Mouse (Mus musculus) midbrain, embryonic 15.5 days (tissue): Measurements from ENCODE around the gene Ank2. TPM values are rescaled to one million over a fixed set of nuclear protein-coding genes. Genes with fewer than 3 reads are reported as not detected.

ENCODE experiments used
- ATAC-seq: fragments of 200-750 bp; cut with Nextera tagmentation; replicated peaks from 2 replicates; pipeline ENCODE4 v1.8.0; 2017; ENCODE audit warnings: moderate TSS enrichment
- H3K27ac ChIP-seq: fragments of 300-500 bp; sonication (generic); 2 replicates; pipeline ENCODE4 v1.5.1; 2015; ENCODE audit warnings: mild to moderate bottlenecking, inconsistent platforms
- H3K27me3 ChIP-seq: fragments of 300-500 bp; sonication (generic); replicated peaks from 2 replicates; pipeline ENCODE4 v1.6.1; 2015; ENCODE audit warnings: inconsistent platforms
- H3K36me3 ChIP-seq: fragments of 300-500 bp; sonication (generic); replicated peaks from 2 replicates; pipeline ENCODE4 v1.6.1; 2015; ENCODE audit warnings: inconsistent platforms
- H3K4me1 ChIP-seq: fragments of 300-500 bp; sonication (generic); 2 replicates; pipeline ENCODE4 v1.6.1; 2015; ENCODE audit warnings: inconsistent platforms
- H3K4me2 ChIP-seq: fragments of 300-500 bp; sonication (generic); 2 replicates; pipeline ENCODE4 v1.6.1; 2015; ENCODE audit warnings: inconsistent platforms, mild to moderate bottlenecking, moderate library complexity
- H3K4me3 ChIP-seq: fragments of 300-500 bp; sonication (generic); 2 replicates; pipeline ENCODE4 v1.5.1; 2015; ENCODE audit warnings: mild to moderate bottlenecking, inconsistent platforms
- H3K9ac ChIP-seq: fragments of 300-500 bp; sonication (generic); 2 replicates; pipeline ENCODE4 v1.6.1; 2015; ENCODE audit warnings: mild to moderate bottlenecking, inconsistent platforms
- H3K9me3 ChIP-seq: fragments of 300-500 bp; sonication (generic); 2 replicates; pipeline ENCODE4 v1.6.1; 2016; ENCODE audit warnings: inconsistent platforms
- WGBS: fragments of 180-500 bp; shearing (Covaris S2); methylation state at CpG from one replicate; pipeline ENCODE4 v1.1.7; 2015; ENCODE audit warnings: mixed read lengths; 5-methylcytosine and 5-hydroxymethylcytosine counted together
- polyA plus RNA-seq: library from polyadenylated mRNA; unstranded; fragments of >200 nt; fragmentation: Nextera tagmentation; extraction: Ambion mirVana; gene quantifications from 2 replicates; pipeline ENCODE4 v1.2.1, GENCODE M21; 2015

The Ank2 gene
- polyA plus RNA-seq, 1 experiment from 2014 or later: 216 TPM

DNA sequence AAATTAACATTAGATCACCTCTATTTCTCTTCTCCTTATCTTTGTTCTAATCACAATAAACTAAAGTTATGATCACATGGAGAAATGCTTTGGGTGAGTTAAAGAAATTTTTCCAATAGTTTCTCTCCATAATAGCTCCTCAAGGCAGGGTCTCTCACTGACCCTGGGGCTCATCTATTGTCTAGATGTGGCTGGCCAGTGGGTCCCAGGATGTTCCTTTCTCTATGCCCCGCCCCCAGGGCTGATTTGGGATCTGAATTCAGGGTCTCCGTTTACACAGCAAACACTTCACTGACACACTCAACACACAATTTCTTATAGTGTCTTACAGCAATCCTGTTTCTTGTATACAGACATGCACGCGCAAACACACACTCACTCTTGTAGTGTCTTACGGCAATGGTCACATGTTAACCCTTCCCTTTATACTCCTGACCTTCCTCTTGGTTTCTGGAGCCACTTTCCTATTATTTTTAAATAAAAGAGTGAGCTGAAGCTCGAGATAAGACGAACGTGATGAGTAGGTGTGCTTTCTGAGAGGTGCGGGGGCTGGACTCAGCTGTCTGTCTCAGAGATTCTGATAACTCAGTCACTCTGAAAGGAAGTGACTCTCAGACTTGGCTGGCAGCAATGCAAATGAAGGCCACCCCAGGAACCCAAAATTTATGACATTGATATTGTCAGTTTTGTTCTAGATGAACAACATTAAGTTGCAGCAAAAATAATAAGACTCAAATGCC, 204.4 kb downstream of the Ank2 start:
- no peaks in the 10 kb centered on the region for H3K27me3 ChIP-seq
- H3K9ac ChIP-seq: no peak overlapping the region
- peaks cover 34% of the 10 kb centered on the region for H3K4me1 ChIP-seq
- no peaks in the 10 kb centered on the region for H3K9me3 ChIP-seq
- peak overlapping the region; percentile 75 for H3K27ac ChIP-seq
- peak overlapping the region; percentile 11; the same call in 1 of the 2 replicates for H3K4me2 ChIP-seq
- 57% methylated on average over 9 of the region's 9 CpGs for WGBS
- no peak for ATAC-seq
- no peaks in the 10 kb centered on the region for H3K36me3 ChIP-seq
- H3K4me3 ChIP-seq: no peak overlapping the region

DNA sequence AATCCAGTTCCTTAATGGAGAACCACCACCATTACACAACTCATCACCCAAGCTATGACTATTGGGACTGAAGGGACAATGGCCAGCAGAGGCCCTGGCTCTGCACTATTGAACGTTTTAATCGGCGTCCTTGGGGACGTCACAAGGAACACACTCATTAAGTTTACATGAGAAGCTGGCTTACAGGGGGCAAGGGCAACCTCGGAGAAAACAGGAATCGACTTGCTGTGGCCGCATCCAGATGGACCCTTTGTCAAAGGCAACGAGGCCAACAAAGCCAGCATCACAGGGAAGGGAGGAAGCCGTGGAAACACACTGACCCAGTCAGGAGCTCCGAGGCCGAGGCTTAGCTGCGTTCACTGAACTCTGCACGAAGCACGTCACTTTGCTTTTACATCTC, 205.1 kb downstream of the Ank2 start:
- Histone ChIP-seq H3K4me1 (peaks cover 39% of the 10 kb centered on the region), H3K9me3 (no peaks in the 10 kb centered on the region), H3K4me2 (peak overlapping the region; percentile 11; the same call in 1 of the 2 replicates), H3K9ac (no peak overlapping the region), H3K4me3 (no peak overlapping the region), H3K27me3 (no peaks in the 10 kb centered on the region), H3K36me3 (no peaks in the 10 kb centered on the region), H3K27ac (peak overlapping the region; percentile 75)
- peak; percentile 64 for ATAC-seq
- whole genome bisulfite sequencing: 16% methylated on average over 14 of the region's 14 CpGs

DNA sequence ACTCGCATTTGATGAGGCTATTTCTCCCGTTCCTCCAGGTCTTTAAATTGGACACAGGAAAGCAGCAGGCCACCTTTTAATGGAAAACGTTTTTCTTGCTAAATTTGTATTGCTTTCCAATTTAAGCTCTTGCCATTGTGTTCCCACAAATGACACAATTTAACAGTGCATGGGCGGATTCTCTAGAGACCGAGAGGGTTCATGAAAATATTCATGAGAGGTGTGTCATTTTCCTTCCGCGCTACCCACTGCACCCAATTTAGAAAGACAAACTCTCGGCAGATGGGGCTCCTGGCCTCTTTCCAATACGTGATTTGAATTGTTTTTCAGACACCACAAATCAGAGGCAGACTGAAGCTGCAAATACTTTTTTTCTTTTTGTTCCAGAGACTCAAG, 205.7 kb downstream of the Ank2 start:
- Histone ChIP-seq H3K4me3 (no peak overlapping the region), H3K4me2 (0 out of 2 replicates have a peak overlapping the region, but pooled peaks have one; percentile 11), H3K9me3 (no peaks in the 10 kb centered on the region), H3K9ac (no peak overlapping the region), H3K27me3 (no peaks in the 10 kb centered on the region), H3K36me3 (no peaks in the 10 kb centered on the region), H3K27ac (peak overlapping the region; percentile 75), H3K4me1 (peaks cover 42% of the 10 kb centered on the region)
- peak; percentile 41; the same call in 1 of the 2 replicates for ATAC-seq
- WGBS: 25% methylated on average over 9 of the region's 9 CpGs

DNA sequence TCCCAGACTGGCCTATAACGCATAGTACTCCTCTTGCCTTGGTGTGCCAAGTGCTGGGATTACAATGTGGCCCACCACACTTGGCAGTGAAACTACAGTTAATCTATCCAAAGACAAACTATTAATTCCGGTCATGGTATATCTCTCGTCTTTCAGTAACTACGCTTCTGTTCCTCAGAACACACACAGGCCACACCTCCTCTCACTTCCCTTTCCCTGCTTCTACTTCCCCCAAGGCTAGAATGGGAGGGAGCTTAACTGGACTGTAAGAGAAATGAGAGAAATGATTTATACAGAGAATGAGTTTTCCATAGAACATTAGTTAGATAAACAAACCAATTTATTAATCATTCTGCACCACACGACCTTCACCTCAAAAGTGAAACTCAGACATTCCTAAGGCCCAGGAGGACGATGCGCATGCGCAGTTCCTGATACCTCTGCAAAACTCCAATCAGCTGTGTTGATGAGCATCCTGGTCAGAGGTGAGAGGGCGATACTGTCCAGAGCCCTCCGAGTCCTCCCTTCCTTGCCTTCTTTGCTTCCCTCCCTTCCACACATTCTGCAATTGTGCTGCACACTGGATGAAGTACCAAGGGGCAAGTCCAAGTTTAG, 206.2 kb downstream of the Ank2 start:
- Histone ChIP-seq H3K9ac (no peak overlapping the region), H3K4me3 (no peak overlapping the region), H3K4me2 (no peak overlapping the region), H3K27ac (peak overlapping the region; percentile 75), H3K9me3 (no peaks in the 10 kb centered on the region), H3K27me3 (no peaks in the 10 kb centered on the region), H3K4me1 (peaks cover 42% of the 10 kb centered on the region), H3K36me3 (no peaks in the 10 kb centered on the region)
- WGBS: 79% methylated on average over 10 of the region's 10 CpGs
- ATAC-seq: peak; percentile 26; the same call in 1 of the 2 replicates

DNA sequence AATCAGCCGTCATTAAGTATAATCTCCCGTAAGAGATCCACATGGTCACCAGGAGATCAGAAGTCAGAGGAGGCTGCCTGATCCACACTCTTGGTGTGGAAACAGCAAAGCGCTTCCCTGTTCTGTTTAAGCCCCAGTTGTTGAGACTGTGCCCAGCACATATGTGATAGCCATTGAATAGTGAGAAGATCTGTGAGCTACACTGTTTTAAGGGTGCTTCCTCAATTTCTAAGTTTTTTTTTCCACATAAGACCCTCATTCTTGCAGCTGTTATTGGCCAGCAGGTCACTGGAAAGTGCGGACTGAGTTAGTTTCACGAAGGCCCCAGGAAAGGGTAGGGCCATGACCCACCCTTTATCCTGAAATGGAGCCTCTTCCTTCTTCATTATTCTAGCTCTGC, 216.9 kb downstream of the Ank2 start:
- no peaks in the 10 kb centered on the region for H3K9me3 ChIP-seq
- no peak overlapping the region for H3K9ac ChIP-seq
- no peak overlapping the region for H3K4me3 ChIP-seq
- 93% methylated on average over 5 of the region's 5 CpGs for WGBS
- no peak overlapping the region for H3K4me2 ChIP-seq
- H3K27me3 ChIP-seq: no peaks in the 10 kb centered on the region
- no peaks in the 10 kb centered on the region for H3K4me1 ChIP-seq
- H3K27ac ChIP-seq: no peak overlapping the region
- H3K36me3 ChIP-seq: no peaks in the 10 kb centered on the region
- no peak for ATAC-seq

DNA sequence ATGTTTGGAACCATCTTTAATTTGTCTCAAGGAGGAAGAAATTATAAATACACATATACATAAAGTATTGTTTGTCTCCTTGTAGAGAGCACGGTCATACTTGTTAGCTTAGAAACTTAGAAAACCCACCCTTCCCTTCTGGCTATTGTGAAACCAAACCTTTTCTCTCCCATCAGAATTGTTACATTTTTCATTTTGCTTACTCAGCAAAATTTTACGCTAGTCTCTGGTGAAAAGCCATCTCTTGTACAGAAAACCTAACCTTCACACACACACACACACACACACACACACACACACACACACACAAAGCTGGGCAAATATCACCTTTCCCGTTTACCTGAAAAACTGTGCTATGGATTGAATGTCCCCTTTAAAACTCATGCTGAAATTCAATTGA, 217.8 kb downstream of the Ank2 start:
- H3K27ac ChIP-seq: no peak overlapping the region
- H3K9ac ChIP-seq: no peak overlapping the region
- no peak overlapping the region for H3K4me3 ChIP-seq
- H3K27me3 ChIP-seq: no peaks in the 10 kb centered on the region
- H3K36me3 ChIP-seq: no peaks in the 10 kb centered on the region
- ATAC-seq: no peak
- 81% methylated on average over 3 of the region's 3 CpGs for WGBS
- no peaks in the 10 kb centered on the region for H3K9me3 ChIP-seq
- H3K4me2 ChIP-seq: no peak overlapping the region
- H3K4me1 ChIP-seq: no peaks in the 10 kb centered on the region

DNA sequence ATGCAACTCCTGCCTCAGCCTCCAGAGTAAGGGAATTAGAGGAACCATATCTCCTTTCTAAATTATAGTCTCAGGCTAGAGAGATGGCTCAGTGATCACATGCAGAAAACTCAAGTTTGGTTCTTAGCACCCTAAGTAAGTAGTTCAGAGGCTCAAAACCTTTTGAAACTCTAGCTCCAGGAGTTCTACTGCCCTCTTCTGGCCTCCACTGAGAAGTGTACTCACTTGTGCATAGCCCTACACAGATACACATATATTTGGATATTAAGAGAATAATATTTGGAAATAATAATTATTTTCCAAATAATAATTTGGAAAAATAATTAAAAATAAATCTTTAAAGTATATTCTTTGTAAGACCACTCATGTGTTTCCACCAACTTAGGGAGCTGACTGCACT, 218.8 kb downstream of the Ank2 start:
- H3K36me3 ChIP-seq: no peaks in the 10 kb centered on the region
- H3K4me3 ChIP-seq: no peak overlapping the region
- no peaks in the 10 kb centered on the region for H3K27me3 ChIP-seq
- H3K27ac ChIP-seq: no peak overlapping the region
- H3K9ac ChIP-seq: no peak overlapping the region
- no peaks in the 10 kb centered on the region for H3K4me1 ChIP-seq
- no peak overlapping the region for H3K4me2 ChIP-seq
- no peaks in the 10 kb centered on the region for H3K9me3 ChIP-seq
- no peak for ATAC-seq

DNA sequence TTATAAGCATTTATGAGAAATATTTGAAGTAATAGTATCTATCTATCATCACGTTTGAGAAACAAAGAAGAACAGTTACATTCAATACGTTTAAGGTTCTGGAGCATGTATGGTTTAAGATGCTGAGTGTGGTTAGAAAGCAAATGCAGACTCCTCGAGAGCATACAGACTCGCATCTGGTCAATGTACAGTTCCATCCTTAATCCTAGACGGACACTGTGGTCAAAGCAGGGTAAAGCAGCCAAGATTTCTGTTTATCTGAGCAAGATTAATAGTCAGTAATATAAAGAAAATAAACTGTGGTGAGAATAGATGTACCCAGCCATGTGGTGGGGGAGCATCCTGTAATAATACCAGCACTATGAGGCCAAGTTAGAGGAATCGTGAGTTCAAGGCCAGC, 223.2 kb downstream of the Ank2 start:
- Histone ChIP-seq H3K36me3 (no peaks in the 10 kb centered on the region), H3K4me3 (no peak overlapping the region), H3K27me3 (no peaks in the 10 kb centered on the region), H3K4me1 (peaks cover 6% of the 10 kb centered on the region; the same call in 1 of the 2 replicates), H3K4me2 (no peak overlapping the region), H3K9me3 (no peaks in the 10 kb centered on the region), H3K27ac (no peak overlapping the region), H3K9ac (no peak overlapping the region)
- 90% methylated on average over 6 of the region's 6 CpGs for WGBS
- no peak for ATAC-seq

DNA sequence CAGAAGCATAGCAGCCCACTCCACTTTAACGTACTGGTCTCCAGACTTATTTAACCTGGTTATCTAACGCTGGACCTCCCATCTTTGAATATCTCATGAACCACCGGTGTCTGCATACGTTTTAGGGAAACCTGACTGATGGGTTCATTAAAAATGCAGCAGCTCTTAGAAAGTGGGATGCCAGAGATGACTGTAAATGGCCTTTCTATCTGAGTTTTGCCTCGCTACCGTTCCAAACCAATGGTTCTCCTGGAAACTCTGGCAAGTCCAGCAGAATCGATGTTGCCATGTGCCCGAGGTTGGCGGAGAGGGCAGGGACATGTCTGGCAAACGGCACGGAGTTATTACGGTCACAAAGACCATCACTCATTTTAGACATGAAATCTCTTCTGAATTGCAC, 226.3 kb downstream of the Ank2 start:
- no peak; the same call in 1 of the 2 replicates for ATAC-seq
- Histone ChIP-seq H3K36me3 (no peaks in the 10 kb centered on the region), H3K4me2 (no peak overlapping the region), H3K9me3 (no peaks in the 10 kb centered on the region), H3K4me1 (peaks cover 14% of the 10 kb centered on the region), H3K27me3 (no peaks in the 10 kb centered on the region), H3K27ac (no peak overlapping the region), H3K9ac (no peak overlapping the region), H3K4me3 (no peak overlapping the region)
- WGBS: 49% methylated on average over 12 of the region's 12 CpGs

DNA sequence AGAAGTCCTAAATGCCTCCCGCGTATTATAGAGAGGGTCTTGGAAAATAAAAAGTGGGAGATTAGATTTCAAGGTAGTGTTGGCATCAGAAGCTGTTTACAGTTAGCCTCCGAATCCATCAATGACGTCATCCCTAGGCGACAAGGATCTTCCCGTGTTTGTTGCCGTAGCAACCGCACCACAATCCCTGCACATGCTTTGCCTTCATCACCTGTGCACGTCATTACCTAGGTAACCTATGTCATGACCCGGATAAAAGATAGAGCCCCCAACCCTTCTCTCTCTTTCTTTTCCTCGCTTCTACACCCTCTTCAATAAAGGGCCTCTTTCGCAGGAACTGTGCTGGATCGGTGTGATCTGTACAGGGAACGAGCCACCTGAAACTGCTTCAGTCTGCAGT, 229.5 kb downstream of the Ank2 start:
- Histone ChIP-seq H3K4me3 (no peak overlapping the region), H3K27ac (no peak overlapping the region), H3K36me3 (no peaks in the 10 kb centered on the region), H3K4me2 (no peak overlapping the region), H3K9me3 (no peaks in the 10 kb centered on the region), H3K9ac (no peak overlapping the region), H3K27me3 (no peaks in the 10 kb centered on the region), H3K4me1 (peaks cover 30% of the 10 kb centered on the region)
- 72% methylated on average over 14 of the region's 14 CpGs for whole genome bisulfite sequencing
- no peak for ATAC-seq

DNA sequence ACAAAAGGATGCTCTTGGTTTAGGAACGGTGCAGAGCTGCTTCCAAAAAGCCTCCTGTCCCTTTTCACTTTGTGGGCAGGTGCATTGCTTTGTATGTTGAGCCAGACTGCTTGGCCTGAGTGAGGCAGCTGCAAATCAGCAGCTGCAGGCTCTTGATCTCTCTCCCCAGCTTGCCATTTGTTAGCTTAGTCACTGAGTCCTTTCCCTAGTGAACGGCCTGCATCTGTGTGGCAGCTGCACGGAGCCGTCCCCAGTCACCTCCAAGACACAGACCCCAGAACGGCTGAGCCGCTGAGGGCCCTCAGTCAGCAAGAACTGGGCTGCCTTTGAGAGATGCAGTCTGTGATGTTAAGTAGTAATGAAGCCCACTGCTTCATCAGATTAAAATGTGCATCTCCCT, 231.3 kb downstream of the Ank2 start:
- Histone ChIP-seq H3K4me2 (no peak overlapping the region), H3K36me3 (no peaks in the 10 kb centered on the region), H3K9ac (0 out of 2 replicates have a peak overlapping the region, but pooled peaks have one; percentile 4), H3K27me3 (no peaks in the 10 kb centered on the region), H3K27ac (peak overlapping the region; percentile 74), H3K4me1 (peaks cover 28% of the 10 kb centered on the region), H3K4me3 (no peak overlapping the region), H3K9me3 (no peaks in the 10 kb centered on the region)
- WGBS: 11% methylated on average over 6 of the region's 6 CpGs
- ATAC-seq: peak; percentile 38; the same call in 1 of the 2 replicates

DNA sequence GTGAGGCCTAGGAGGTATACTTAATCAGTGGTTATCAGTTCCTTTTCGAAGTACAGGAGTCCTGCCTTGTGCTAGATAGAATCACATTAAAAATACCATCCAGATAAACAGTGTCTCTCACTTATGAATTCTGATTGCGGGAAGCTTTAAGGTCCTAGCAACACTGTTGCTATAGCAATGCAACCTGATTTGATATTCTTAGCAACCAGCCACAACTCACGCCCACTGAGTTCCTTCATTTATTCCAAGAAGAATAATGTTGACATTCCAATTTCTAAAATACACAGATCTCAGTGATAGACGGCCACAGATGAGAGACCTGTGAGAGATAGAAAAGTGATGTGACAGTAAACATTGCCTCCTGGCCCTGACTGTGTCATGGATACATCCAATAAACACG, 233.4 kb downstream of the Ank2 start:
- Histone ChIP-seq H3K9me3 (no peaks in the 10 kb centered on the region), H3K27ac (peak overlapping the region; percentile 24; the same call in 1 of the 2 replicates), H3K4me3 (no peak overlapping the region), H3K27me3 (no peaks in the 10 kb centered on the region), H3K36me3 (no peaks in the 10 kb centered on the region), H3K4me1 (peaks cover 27% of the 10 kb centered on the region), H3K4me2 (no peak overlapping the region), H3K9ac (no peak overlapping the region)
- 44% methylated on average over 5 of the region's 5 CpGs for WGBS
- peak; percentile 56 for ATAC-seq

DNA sequence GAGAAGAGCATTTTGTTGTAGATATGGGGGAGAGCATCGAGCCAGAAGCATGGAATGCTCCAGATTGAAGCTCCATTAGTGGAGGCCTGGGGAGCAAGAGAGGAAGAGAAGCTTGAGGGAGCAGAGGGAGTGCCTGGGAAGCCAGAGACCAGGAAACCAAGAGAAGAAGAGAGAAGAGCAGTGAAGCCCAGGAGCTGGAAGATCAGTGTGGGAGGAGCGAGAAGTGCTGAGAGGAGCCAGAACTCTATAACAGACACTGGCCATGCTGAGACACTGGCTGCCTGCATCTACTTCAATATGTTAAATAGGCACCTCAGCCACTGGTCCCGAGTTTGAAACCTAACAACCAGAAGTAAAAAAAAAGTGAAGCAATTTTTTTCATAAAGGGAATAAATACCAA, 234.0 kb downstream of the Ank2 start:
- Histone ChIP-seq H3K4me2 (no peak overlapping the region), H3K4me1 (peaks cover 32% of the 10 kb centered on the region), H3K36me3 (no peaks in the 10 kb centered on the region), H3K27me3 (no peaks in the 10 kb centered on the region), H3K4me3 (no peak overlapping the region), H3K9me3 (no peaks in the 10 kb centered on the region), H3K9ac (no peak overlapping the region), H3K27ac (peak overlapping the region; percentile 45; the same call in 1 of the 2 replicates)
- no peak for ATAC-seq
- WGBS: 69% methylated on average over 3 of the region's 3 CpGs
